Mouse (Mus musculus): ENCODE results near the gene Gm21969.

DNA sequence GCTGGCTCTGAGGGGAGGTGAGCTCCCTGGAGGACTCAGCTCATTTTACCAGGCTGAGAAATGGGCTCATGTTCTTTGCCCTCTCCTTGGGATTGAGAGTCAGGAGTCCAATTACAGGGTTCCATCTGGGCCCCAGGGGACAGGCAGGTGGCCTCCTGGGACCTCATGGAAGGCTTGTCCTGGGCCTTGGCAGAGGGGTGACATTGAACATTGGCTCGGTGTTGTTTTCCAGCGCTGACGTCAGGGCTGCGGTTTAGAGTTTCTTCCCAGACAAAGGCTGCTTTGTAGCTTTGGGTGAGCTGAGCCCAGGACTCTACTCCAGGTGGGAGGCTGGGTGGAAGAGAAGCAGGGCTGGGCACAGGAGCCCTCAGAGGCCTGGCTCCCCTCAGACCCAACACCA, 15.2 kb upstream of the Gm21969 start:
- no peak for TF ChIP-seq CTCF (IDR thresholded peaks at IDR 0.05; ENCODE audit: insufficient read depth, low read depth, low read length)
- no peak for TF ChIP-seq POLR2A (IDR thresholded peaks at IDR 0.05; ENCODE audit: insufficient read depth, low read depth, low read length)
